Mouse (Mus musculus): ENCODE measurements around the gene Tlcd2. TPM values are rescaled to one million over a fixed set of nuclear protein-coding genes. Genes with fewer than 3 reads are reported as not detected.

The Tlcd2 gene
- polyA plus RNA-seq (2016; fragmentation: Nextera tagmentation; extraction: Ambion mirVana), result 11.1 and 12.7 TPM in 2 replicates

DNA sequence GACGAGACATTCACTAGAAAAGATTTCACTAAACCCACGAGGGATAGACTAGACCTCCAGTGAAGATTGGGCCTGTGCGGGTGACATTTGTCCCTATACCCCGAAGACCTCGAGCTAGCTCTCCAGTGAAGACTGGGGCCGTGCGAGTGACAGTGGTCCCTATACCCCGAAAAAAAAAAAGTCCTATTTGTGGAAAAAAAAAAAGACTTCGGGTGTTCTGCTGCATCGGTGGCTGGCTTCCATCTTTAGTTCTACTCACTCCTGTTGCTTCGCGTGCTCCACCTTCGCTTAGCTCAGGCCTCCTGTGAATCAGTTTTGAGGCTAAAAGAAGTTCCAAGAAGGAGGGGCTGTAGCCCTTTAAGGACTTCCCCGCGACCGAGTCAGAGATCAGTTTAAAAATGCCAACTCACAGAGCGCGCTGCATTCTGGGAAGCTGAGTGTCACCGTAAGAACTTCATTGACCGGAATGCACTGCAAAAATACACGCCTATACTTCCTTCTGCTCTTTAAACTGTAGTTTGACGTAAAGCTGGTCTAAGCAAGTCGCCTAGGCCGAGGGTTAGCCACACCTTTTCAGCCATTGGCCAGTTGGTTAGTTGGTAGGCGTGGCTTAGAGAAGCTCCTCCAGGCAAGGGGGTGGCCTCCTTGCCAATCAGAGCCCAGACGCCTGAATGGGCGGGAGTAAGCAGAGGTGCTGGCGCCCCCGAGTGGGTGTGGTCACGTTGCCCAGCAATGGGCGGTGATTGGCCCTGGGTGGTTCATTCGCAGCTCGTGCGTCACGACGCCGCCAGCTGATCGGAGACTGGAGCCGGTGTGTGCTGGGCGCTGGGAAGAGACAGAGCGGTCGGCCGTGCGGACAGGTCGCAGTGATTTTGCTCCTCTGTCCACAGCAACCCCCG is at the start of gene Tlcd2:
Gene Tlcd2, plus strand, starts transcription at position 872 of the 899 bp plus-strand sequence.
- under 1% methylated on average over 46 of the region's 46 CpGs for WGBS
- peak within 1 kb of the TSS; percentile 76 for H3K4me3 ChIP-seq
- DNase-seq (ENCODE audit: low spot score), result peak; percentile 100
- peak within 1 kb of the TSS; percentile 84 for H3K27ac ChIP-seq (replicated peaks)
- H3K27me3 ChIP-seq (replicated peaks; ENCODE audit: low read depth, poor library complexity, severe bottlenecking), result no peaks in the 10 kb centered on the region
- H3K4me1 ChIP-seq, result peaks cover 38% of the 10 kb centered on the region
- H3K9me3 ChIP-seq, result no peaks in the 10 kb centered on the region
- peaks cover 16% of the 10 kb centered on the region for H3K36me3 ChIP-seq (replicated peaks)

GRCm38 (mm10) chr11:75415096-75415495 is 46.4 kb upstream of the Tlcd2 start:
- Histone ChIP-seq H3K9me3 (no peaks in the 10 kb centered on the region), H3K27ac (replicated peaks) (no peak overlapping the region), H3K27me3 (replicated peaks; ENCODE audit: low read depth, poor library complexity, severe bottlenecking) (no peaks in the 10 kb centered on the region), H3K4me1 (peaks cover 7% of the 10 kb centered on the region), H3K4me3 (no peak overlapping the region), H3K36me3 (replicated peaks) (peaks cover 85% of the 10 kb centered on the region)
- 57% methylated on average over 7 of the region's 7 CpGs for WGBS
- no peak for DNase-seq (ENCODE audit: low spot score)

DNA sequence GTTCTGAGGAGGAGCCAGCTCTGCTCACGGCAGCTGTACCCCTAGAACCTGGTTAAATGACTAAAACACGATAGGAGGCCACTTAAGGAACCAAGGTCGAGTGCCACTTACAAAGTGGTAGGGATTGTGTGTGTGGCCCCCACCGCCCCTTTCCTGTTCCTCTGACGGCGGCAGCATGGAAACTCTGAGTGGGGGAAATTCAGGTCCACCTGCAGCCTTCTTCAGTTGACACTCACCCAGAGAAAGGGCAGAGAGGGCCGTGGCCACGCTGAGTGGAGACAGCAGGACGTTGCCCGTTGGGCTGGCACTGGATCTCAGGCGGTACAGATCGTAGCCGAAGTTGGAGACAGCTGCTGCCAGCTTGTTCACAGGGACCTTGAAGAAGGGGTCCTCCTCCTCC is 45.5 kb upstream of the Tlcd2 start:
- H3K36me3 ChIP-seq (replicated peaks), result peaks cover 76% of the 10 kb centered on the region

GRCm38 (mm10) chr11:75420037-75420436 is 41.5 kb upstream of the Tlcd2 start:
- no peak for DNase-seq (ENCODE audit: low spot score)
- WGBS, result 85% methylated on average over 7 of the region's 7 CpGs

More for the DNA sequence above, 45.5 kb upstream of the Tlcd2 start:
- H3K4me1 ChIP-seq, result peaks cover 16% of the 10 kb centered on the region
- no peak for DNase-seq (ENCODE audit: low spot score)
- H3K9me3 ChIP-seq, result no peaks in the 10 kb centered on the region
- 89% methylated on average over 13 of the region's 13 CpGs for WGBS
- no peak overlapping the region for H3K27ac ChIP-seq (replicated peaks)
- no peak overlapping the region for H3K4me3 ChIP-seq
- no peaks in the 10 kb centered on the region for H3K27me3 ChIP-seq (replicated peaks; ENCODE audit: low read depth, poor library complexity, severe bottlenecking)

GRCm38 (mm10) chr11:75420810-75421374 is 40.6 kb upstream of the Tlcd2 start:
- H3K36me3 ChIP-seq (replicated peaks), result peaks cover 28% of the 10 kb centered on the region
- no peaks in the 10 kb centered on the region for H3K9me3 ChIP-seq
- H3K27ac ChIP-seq (replicated peaks), result peak overlapping the region; percentile 87
- DNase-seq (ENCODE audit: low spot score), result no peak
- no peaks in the 10 kb centered on the region for H3K27me3 ChIP-seq (replicated peaks; ENCODE audit: low read depth, poor library complexity, severe bottlenecking)
- peak overlapping the region; percentile 66 for H3K4me3 ChIP-seq
- 45% methylated on average over 5 of the region's 5 CpGs for WGBS
- peaks cover 38% of the 10 kb centered on the region for H3K4me1 ChIP-seq

More at GRCm38 (mm10) chr11:75420037-75420436, 41.5 kb upstream of the Tlcd2 start:
- Histone ChIP-seq H3K27ac (replicated peaks) (peak overlapping the region; percentile 87), H3K36me3 (replicated peaks) (peaks cover 37% of the 10 kb centered on the region), H3K4me3 (no peak overlapping the region), H3K9me3 (no peaks in the 10 kb centered on the region), H3K4me1 (peaks cover 39% of the 10 kb centered on the region), H3K27me3 (replicated peaks; ENCODE audit: low read depth, poor library complexity, severe bottlenecking) (no peaks in the 10 kb centered on the region)

DNA sequence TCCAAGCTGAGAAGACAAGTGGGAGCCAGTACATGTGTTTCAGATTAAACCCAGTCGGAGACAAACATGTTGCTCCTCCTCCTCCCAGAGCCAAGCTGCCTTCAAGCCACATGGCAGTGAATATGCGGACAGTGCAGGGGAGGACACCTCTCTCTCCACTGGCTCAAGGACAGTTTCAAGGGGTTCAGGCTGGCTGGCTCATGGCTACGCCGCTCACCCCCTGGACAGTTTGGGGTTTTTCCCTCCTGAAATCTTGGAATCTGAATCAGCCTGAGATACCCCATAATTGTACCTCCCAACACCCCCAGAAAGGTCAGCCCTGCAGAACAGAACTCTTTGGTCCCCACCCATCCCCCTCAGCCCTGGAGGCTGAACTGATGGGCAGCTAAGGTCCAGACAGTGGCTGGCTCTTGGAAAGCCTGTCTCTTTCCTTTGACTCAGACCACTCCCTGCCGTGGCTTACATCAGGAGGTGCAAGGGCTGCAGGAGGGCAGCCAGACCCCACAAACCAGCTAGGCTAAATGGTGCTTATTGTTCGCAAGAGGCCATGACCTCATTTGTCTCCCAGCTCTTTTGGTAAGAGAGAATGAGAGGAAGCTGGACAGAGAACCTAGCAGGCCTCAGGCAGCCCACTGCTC is 40.0 kb upstream of the Tlcd2 start:
- Histone ChIP-seq H3K9me3 (no peaks in the 10 kb centered on the region), H3K4me1 (peaks cover 35% of the 10 kb centered on the region), H3K27me3 (replicated peaks; ENCODE audit: low read depth, poor library complexity, severe bottlenecking) (no peaks in the 10 kb centered on the region), H3K36me3 (replicated peaks) (peaks cover 22% of the 10 kb centered on the region), H3K27ac (replicated peaks) (peak overlapping the region; percentile 87), H3K4me3 (peak overlapping the region; percentile 66)
- WGBS, result 24% methylated on average over 6 of the region's 6 CpGs
- peak; percentile 66 for DNase-seq (ENCODE audit: low spot score)

- peak within 1 kb of the TSS; percentile 66 for H3K4me3 ChIP-seq
- DNase-seq (ENCODE audit: low spot score), result peak; percentile 64
- 24% methylated on average over 10 of the region's 10 CpGs for WGBS
Observed at GRCm38 (mm10) chr11:75422013-75422792, 39.3 kb upstream of the Tlcd2 start, which contains the start of gene Serpinf1. Gene Serpinf1 (minus strand): TSS chr11:75422701.

DNA sequence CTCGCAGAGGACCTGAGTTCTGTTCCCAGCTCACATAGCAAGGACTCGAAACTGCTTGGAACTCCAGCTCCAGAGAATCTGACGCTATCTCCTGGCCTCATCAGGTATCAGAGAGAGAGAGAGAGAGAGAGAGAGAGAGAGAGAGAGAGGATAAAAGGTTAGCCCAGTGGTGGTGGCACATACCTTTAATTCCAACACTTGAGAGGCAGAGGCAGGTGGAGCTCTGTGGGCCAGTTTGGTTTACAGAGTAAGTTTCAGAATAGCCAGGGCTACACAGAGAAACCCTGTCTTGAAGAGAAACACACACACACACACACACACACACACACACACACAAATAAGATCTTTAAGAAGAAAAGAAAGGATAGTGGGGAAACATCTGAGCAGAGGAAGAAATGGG is 38.4 kb upstream of the Tlcd2 start:
- H3K36me3 ChIP-seq (replicated peaks), result peaks cover 7% of the 10 kb centered on the region
- H3K9me3 ChIP-seq, result no peaks in the 10 kb centered on the region
- peaks cover 35% of the 10 kb centered on the region for H3K4me1 ChIP-seq
- WGBS, result 92% methylated on average over 3 of the region's 3 CpGs
- no peaks in the 10 kb centered on the region for H3K27me3 ChIP-seq (replicated peaks; ENCODE audit: low read depth, poor library complexity, severe bottlenecking)
- peak overlapping the region; percentile 87 for H3K27ac ChIP-seq (replicated peaks)
- no peak for DNase-seq (ENCODE audit: low spot score)
- H3K4me3 ChIP-seq, result no peak overlapping the region; the same call in 1 of the 2 replicates

More at GRCm38 (mm10) chr11:75422013-75422792, 39.3 kb upstream of the Tlcd2 start, which contains the start of gene Serpinf1:
- Histone ChIP-seq H3K4me1 (peaks cover 35% of the 10 kb centered on the region), H3K27me3 (replicated peaks; ENCODE audit: low read depth, poor library complexity, severe bottlenecking) (no peaks in the 10 kb centered on the region), H3K36me3 (replicated peaks) (peaks cover 16% of the 10 kb centered on the region), H3K9me3 (no peaks in the 10 kb centered on the region), H3K27ac (replicated peaks) (peak within 1 kb of the TSS; percentile 87)

- no peaks in the 10 kb centered on the region for H3K9me3 ChIP-seq
- peaks cover 35% of the 10 kb centered on the region for H3K4me1 ChIP-seq
- no peak overlapping the region for H3K4me3 ChIP-seq
- no peak overlapping the region for H3K27ac ChIP-seq (replicated peaks)
- H3K27me3 ChIP-seq (replicated peaks; ENCODE audit: low read depth, poor library complexity, severe bottlenecking), result no peaks in the 10 kb centered on the region
- 94% methylated on average over 9 of the region's 9 CpGs for WGBS
- H3K36me3 ChIP-seq (replicated peaks), result peaks cover 6% of the 10 kb centered on the region
- no peak for DNase-seq (ENCODE audit: low spot score)
Observed at GRCm38 (mm10) chr11:75424033-75424432, 37.5 kb upstream of the Tlcd2 start.

DNA sequence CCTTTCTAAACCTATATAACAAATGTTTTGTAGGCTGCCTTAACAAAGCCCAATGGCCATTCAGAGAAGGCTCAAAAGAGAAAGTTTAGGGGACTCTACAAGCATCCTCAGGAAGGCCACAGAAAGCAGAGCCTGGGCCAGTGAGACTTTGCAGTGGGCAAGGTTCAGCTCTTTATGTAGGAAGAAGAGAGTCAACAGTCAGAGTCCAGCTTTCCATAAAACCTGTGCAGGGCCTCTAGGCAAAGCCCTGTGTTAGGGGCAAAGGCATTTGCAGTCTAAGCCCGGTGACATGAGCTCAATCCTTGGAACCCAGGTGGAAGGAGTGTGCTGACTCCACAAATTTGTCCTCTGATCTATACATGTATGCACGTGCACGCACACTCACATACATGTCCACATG is 37.1 kb upstream of the Tlcd2 start:
- Histone ChIP-seq H3K4me3 (no peak overlapping the region), H3K4me1 (peaks cover 35% of the 10 kb centered on the region), H3K9me3 (no peaks in the 10 kb centered on the region), H3K27me3 (replicated peaks; ENCODE audit: low read depth, poor library complexity, severe bottlenecking) (no peaks in the 10 kb centered on the region), H3K36me3 (replicated peaks) (peaks cover 6% of the 10 kb centered on the region), H3K27ac (replicated peaks) (no peak overlapping the region)
- 93% methylated on average over 3 of the region's 3 CpGs for WGBS
- no peak for DNase-seq (ENCODE audit: low spot score)

GRCm38 (mm10) chr11:75429019-75429705 is 32.4 kb upstream of the Tlcd2 start:
- Histone ChIP-seq H3K9me3 (peaks cover 1% of the 10 kb centered on the region; the same call in 1 of the 2 replicates), H3K27me3 (replicated peaks; ENCODE audit: low read depth, poor library complexity, severe bottlenecking) (no peaks in the 10 kb centered on the region), H3K27ac (replicated peaks) (no peak overlapping the region), H3K36me3 (replicated peaks) (no peaks in the 10 kb centered on the region), H3K4me3 (no peak overlapping the region), H3K4me1 (no peaks in the 10 kb centered on the region)
- WGBS, result 84% methylated on average over 9 of the region's 9 CpGs
- DNase-seq (ENCODE audit: low spot score), result no peak
